Mouse (Mus musculus) right cerebral cortex, postnatal 10 days (tissue): Measurements from ENCODE around the gene Marveld2.

Experiments
- DNase-seq, 2 experiments: peaks; one replicate each; pipeline ENCODE4 v3.0.0; 2021; ENCODE audit warnings: low spot score in 2 of 2

Gene Marveld2

GRCm38 (mm10) chr13:100600317-100600716, 16.5 kb downstream of the Marveld2 start:
- DNase-seq: no peak

GRCm38 (mm10) chr13:100597284-100597683, 19.5 kb downstream of the Marveld2 start:
- DNase-seq: no peak

GRCm38 (mm10) chr13:100595552-100595885, 21.3 kb downstream of the Marveld2 start:
- DNase-seq: no peak

GRCm38 (mm10) chr13:100594838-100595551, 21.8 kb downstream of the Marveld2 start:
- DNase-seq: no peak

- DNase-seq: peak in 1 of 2 experiments; percentile 55
Measured at GRCm38 (mm10) chr13:100594041-100594792, 22.6 kb downstream of the Marveld2 start.

- no peak for DNase-seq
Measured at GRCm38 (mm10) chr13:100588646-100589045, 28.1 kb downstream of the Marveld2 start.

- DNase-seq: no peak
Measured at GRCm38 (mm10) chr13:100582144-100582543, 34.6 kb downstream of the Marveld2 start.

GRCm38 (mm10) chr13:100581701-100582100, 35.1 kb downstream of the Marveld2 start:
- no peak for DNase-seq

GRCm38 (mm10) chr13:100579951-100580350, 36.8 kb downstream of the Marveld2 start:
- DNase-seq: no peak

- no peak for DNase-seq
Measured at GRCm38 (mm10) chr13:100579220-100579619, 37.6 kb downstream of the Marveld2 start.

- no peak for DNase-seq
Measured at GRCm38 (mm10) chr13:100575950-100576349, 40.8 kb downstream of the Marveld2 start.

- DNase-seq: no peak
Measured at GRCm38 (mm10) chr13:100570713-100571112, 46.1 kb downstream of the Marveld2 start.

- no peak for DNase-seq
Measured at GRCm38 (mm10) chr13:100568359-100568758, 48.4 kb downstream of the Marveld2 start.

- DNase-seq: no peak
Measured at GRCm38 (mm10) chr13:100559449-100559848, 57.3 kb downstream of the Marveld2 start.

GRCm38 (mm10) chr13:100557011-100557410, 59.8 kb downstream of the Marveld2 start:
- DNase-seq: no peak

- DNase-seq: no peak
Measured at GRCm38 (mm10) chr13:100553042-100553437, 63.7 kb downstream of the Marveld2 start.

- DNase-seq: peak; percentile 35 to 41
Measured at GRCm38 (mm10) chr13:100552369-100553041, 64.3 kb downstream of the Marveld2 start, which contains the start of gene Ocln. TSS of gene Ocln (minus strand) at chr13:100552718.

- DNase-seq: peak in 1 of 2 experiments; percentile 22
Measured at GRCm38 (mm10) chr13:100552009-100552368, 64.8 kb downstream of the Marveld2 start.

GRCm38 (mm10) chr13:100551371-100552008, 65.3 kb downstream of the Marveld2 start:
- DNase-seq: peak; percentile 21

GRCm38 (mm10) chr13:100547269-100547668, 69.5 kb downstream of the Marveld2 start:
- DNase-seq: no peak
